Mouse (Mus musculus) thymus, postnatal 4 days (tissue): ENCODE measurements around the gene Gimap3.

Experiments
- DNase-seq: peaks from one replicate; pipeline ENCODE4 v3.0.0; 2021

Gene Gimap3

DNA sequence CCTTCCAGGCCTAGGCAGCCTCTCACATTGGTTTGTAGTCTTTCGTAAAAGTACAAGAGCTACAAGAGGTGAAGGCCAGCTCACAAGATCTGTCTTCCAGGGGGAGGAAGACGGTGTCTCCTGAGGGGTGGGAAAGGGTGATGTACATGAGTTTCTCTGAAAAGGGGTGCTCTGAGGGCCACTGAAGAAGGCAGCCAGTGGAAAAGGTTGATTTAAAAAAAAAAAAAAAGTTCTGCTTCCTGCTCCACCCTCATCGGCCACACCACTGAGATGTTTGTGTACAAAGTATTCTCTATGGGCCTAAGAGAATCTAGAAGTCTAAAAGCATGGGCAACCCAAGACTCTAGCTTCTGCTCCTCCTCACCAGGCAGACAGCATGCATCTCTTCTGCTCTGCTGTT is at the start of gene Gimap3:
Gimap3 (minus strand) TSS at position 156 of the 400 bp plus-strand sequence.
- DNase-seq, result peak; percentile 21

DNA sequence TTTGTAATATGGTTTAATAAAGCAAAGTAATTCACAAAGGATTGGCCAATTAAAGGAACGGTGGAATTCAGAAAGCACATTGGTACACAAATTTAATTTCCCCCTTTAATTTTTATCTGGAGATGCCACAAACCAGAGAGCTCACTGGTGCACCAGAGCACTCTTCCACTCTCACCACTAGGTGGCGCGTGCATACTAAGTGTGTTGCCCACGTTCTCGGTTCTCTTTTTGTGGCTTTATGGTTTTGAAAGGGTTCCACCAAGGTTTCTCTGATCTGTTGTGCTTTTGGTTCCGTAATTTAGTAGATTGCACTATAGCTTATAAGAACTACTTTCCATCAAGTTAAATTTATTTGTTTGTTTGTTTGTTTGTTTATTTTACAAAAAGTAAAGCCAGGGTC is 47.2 kb upstream of the Gimap3 start:
- DNase-seq, result peak; percentile 82

DNA sequence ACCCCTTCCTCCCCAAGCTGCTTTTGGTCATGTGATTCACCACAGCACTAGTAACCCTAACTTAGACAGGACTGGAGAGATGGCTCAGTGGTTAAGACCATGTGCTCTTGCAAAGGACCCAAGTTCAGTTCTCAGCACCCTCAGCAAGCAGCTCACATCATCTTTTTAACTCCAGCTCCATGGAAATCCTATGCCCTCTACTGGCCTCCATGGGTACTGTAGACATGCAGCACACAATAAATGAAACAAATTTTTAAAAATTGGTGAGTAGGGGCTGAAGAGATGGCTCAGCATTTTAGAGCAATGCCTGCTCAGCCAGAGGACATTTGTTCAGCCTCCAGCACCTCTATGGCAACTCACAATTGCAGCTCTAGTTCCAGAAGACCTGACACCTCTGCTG is 44.4 kb upstream of the Gimap3 start:
- DNase-seq, result peak; percentile 20

DNA sequence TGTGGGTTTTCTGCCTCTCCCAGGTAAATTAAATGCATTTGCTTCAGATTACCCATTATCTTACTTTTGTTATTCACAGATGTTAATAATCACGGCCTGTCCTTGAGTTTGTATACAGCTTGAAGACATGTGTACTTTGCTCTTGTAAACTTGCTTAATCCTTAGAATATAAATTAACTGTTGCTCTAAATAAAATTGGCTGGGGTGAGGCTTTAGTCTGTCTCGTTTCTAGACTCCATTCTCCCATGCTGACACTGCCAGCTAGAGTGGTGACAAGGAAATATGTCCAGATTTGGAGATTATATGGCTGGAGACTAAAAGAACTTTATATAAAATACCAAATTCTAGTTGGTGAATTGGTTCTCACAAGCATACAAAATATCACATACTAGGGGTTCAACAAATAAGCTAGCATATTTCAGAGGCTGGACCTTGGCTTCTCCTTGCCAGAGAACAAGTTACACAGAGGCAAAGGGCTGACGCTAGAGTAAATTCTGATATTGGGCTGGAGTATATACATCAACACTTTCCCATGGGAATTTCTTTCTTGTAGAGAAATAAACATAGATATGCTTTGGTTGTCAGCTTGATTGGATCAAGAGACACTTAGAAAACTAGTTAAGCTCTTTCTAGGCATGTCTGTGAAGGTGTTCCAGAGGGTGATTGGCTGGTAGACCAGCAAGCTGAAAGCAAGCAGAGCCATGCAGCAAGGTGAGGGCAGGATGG is 39.0 kb upstream of the Gimap3 start:
- DNase-seq, result no peak

DNA sequence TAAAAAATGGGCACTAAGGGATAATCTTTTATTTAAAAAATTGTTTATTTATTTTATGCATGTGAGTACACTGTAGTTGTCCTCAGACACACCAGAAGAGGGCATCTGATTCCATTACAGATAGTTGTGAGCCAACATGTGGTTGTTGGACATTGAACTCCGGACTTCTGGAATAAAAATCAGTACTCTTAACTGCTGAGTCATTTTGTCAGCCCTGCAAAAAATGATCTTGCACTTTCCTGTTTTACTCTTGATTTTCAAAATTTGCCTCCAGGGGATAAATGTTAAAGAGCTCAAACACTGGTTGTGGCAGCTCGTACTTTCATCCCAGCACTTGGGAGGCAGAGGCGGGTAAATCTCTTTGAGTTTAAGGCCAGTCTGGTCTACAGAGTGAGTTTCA is 36.1 kb upstream of the Gimap3 start:
- DNase-seq, result no peak

DNA sequence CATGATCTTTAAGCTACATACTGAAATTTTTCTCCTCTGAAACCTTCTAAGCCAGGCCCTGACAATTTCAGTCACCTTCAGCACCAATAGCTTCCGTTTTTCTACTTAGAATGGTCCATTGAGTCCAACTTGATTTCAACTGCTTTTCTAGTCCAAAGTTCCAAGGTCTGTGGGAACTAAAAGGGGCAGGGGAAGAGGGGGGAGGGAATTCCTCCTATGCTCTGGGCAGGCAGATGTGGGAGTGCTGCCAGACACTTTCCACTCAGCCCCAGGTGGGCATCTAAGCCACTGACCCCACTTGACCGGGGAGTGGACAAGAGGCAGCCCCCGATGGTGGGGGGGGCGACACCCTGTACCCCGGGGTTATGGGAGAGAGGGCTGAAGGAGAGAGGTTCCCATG is 33.7 kb upstream of the Gimap3 start:
- DNase-seq, result no peak

DNA sequence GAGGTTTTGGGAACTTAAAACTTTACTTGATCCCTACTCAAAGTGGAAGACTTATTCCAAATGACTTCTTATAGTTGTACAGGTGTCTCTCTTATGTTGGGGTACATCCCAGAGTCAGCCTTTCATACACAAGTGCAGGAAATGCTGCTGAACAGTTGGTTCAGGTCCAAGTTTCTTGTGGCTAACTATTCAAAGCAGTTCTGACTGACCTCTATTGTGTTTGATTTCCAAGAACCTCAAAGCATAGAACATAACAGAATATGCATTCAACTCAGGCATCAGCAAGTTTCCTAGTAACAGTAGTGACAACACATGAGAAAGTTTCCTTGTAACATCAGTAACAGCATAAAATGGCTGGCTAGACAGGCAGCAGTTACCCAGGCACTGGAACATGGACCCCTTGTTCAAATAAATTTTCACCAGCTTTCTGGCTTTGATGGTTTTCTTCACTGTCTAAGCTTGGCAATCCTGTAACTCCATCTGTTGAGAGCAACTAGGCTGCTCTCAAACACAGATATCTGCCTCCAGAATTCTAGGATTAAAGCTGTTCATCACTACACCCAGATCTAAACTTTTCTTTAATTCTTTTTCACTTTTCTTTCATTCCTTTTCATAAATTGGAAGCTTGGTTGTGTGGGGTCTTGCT is 32.9 kb upstream of the Gimap3 start:
- DNase-seq, result no peak

DNA sequence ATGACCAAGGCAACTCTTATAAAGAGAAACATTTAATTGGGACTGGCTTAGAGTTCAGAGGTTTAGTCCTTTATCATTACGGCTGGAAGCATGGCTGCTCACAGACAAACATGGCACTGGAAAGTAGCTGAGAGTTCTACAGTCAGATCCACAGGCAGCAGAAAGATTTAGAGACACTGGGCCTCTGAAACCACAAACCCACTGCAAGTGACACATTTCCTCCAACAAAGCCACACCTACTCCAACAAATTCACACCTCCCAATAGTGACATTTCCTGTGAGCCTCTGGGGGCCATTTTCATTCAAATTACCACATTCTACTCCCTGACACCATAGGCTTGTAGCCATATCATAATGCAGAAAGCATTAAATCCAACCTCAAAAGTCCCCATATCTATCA is 31.2 kb upstream of the Gimap3 start:
- no peak for DNase-seq

DNA sequence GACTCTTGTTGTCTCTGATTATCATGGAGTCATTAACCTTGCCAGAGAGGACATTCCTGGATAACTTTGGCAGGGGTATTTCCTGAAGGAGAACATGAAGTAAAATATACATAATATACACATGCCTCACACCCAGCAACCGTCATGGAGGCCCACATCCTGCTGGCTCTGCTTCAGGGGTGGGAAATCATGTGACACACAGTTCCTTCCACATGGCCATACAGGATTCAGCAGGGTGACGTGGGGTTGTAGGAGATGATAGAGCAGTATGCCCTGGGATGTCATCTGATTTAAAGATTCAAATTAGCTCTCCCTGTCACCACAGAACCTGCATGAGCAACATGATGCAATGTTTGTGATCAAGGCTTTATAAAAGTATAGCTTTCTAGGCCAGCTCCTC is 17.2 kb upstream of the Gimap3 start:
- DNase-seq, result no peak

DNA sequence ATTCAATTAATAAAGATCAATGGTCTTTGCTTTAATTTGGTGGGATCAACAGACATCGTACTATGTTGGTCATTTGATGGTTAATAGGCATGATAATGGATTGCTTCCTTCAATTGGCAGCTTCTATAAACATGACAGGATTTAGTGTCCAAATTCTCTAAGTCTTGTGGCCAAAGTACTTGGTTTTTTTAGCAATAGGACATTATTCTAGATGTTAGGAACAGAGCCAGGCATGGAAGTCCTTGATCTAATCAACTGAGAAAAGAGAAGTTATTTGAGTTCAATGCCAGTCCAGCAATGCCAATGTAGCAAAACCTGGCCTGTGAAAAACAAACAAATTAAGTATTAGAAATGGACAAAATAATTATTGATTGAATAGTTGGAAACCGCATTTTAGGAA is 14.9 kb upstream of the Gimap3 start:
- DNase-seq, result no peak

DNA sequence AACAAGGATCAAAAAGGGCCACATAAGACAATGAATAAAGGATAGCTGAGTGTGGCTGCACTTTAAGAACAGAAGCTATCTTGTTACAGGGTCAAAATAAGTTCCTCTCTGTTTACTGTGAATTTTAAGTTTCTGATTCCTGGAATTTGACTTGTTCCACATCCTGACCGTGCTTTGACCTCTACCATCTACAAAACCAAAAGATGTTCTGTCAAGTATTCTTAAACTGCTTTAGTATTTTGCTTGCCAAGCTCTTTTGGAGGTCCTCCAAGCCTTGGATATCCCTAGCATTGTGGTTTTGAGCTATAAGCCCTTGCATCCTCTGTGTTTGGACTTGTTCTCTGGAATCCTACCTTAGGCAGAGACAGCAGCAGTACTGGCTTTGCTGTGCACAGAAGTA is 14.5 kb upstream of the Gimap3 start:
- DNase-seq, result no peak

DNA sequence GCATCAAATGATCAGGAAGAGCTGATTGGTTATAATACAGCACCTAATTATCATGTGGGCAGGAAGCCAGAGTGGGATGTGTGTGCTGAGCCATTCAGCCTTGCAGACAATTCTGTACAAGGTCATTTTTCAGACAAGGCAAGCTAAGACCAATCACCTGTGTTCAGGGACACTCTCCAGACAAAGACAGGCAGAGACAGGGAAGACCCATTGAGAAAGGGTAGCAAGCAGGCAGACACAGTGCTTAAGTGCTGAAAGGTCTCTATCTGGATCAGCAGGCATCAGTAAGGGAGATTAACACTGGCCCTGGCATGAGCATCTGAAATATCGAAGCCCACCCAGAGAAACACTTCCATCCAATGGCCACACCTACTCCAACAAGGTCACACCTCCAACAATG is 13.8 kb upstream of the Gimap3 start:
- DNase-seq, result no peak

DNA sequence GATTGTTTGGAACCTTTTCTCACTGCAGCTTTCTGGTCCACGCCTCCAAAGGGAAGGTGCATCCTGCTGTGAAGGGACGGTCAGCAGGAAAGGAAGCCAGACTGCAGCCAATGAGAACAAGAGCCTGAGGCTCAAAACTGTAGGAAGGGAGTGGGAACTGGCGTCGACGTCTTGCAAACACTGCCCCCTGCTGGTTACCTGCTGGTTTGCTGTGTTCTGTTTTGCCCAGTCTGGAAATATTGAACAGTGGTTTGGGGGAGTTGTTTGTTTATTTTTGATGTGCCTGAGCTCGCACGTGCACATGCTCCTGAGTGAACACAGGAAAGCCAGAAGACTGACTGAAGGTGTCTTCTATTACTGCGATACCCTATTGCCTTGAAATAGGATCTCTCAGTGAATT is 1.4 kb upstream of the Gimap3 start:
- DNase-seq, result peak; percentile 94

DNA sequence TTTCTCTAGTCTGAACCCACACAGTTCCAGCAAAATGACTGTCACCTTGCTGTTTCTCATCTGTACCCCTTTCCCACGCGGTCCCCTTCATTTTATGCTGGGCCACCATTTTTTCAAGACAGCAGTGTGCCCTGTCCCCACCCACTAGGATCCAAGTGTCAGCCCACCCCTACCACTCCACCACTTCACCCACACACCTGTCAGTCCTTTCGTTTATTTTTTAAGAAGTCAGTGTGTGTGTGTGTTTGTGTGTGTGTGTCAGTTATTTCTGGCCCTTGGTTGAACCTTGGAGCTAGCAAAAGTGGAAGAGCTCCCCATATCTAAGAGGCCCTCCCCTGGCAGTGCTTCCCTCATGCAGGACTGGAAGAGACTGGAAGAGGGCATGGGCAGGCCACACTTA is 1.7 kb downstream of the Gimap3 start:
- DNase-seq, result no peak

DNA sequence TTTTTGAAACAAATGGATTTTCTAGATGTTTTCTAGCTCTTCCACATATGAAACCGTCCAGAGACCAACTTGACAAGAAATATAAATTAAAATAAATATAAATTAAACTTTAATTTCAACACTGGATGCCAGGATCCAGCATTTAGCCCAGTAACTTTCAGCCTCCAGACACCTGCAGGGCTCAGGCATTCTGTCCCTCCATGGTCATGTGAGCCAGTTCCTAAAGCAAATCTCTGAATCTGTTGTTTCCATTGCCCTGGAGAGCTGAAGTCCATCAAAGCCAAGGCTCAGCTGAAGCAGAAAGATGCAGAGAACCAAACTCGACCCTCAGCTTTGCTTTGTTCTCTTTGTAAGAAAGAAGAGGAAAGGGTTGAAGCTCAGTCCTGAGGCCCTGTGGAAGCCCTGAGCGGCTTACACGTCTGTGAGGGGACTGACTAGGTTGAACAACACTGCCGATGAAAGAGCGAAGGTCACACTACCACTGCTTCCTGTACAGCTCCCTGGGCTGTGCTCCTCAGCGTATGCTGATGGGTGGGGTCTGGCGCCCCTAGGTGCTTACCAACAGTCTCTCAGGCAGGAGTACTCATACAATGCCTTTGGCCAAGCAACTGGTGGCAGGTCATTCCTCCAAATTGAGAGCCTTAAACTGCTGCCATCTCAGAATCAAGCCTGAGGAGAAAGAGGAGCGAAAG is 2.3 kb downstream of the Gimap3 start:
- DNase-seq, result peak; percentile 75

DNA sequence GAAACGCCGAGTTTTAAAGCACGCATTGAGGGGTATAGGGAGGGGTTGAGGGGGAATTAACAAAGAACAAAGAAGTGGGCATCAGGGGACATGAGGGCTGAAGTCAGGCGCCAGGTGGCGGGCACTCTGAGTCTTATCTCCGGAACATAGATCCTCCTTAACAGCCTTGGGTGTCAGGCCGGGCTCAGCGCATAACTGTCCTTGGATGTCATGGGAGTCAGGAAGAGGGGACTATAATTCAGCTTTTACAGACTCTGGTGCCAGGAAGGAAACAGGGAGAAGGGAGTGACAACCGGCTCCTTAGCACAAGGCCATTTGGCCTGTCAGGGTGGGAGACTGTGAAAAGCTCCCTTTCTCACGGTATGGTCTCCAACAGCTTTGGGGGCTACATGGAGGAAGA is 6.2 kb downstream of the Gimap3 start:
- no peak for DNase-seq

DNA sequence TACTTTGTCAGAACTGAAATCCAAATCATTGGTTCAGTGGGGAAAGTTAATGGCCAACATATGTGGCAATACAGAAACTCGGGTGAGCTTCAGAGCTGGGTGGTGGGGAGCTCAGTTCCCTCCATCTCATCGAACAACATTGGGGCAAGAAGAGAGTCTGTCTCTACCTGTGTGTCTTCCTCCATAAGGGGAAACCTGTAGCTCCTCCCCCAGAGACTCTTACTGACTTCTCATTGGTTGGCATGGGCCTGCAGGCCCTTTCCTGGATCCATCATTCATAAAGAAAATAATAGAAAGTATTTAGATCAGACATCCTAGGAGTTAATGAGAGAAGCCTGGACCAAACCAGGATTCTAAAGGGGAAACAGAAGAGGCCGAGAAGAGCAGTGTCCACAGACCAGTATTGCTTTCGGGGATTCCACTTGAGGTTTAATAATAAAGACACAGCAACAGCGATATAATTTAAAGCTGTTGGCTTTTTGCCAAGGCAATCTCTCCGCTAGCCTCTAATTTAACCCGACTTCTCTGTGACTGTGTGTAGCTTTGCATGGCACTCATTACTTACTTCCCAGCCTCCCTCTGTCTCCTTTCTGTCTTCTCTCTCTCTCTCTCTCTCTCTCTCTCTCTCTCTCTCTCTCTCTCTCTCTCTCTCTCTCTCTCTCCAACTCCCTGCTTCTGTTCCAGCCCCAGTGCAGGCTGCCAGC is 6.9 kb downstream of the Gimap3 start:
- no peak for DNase-seq

DNA sequence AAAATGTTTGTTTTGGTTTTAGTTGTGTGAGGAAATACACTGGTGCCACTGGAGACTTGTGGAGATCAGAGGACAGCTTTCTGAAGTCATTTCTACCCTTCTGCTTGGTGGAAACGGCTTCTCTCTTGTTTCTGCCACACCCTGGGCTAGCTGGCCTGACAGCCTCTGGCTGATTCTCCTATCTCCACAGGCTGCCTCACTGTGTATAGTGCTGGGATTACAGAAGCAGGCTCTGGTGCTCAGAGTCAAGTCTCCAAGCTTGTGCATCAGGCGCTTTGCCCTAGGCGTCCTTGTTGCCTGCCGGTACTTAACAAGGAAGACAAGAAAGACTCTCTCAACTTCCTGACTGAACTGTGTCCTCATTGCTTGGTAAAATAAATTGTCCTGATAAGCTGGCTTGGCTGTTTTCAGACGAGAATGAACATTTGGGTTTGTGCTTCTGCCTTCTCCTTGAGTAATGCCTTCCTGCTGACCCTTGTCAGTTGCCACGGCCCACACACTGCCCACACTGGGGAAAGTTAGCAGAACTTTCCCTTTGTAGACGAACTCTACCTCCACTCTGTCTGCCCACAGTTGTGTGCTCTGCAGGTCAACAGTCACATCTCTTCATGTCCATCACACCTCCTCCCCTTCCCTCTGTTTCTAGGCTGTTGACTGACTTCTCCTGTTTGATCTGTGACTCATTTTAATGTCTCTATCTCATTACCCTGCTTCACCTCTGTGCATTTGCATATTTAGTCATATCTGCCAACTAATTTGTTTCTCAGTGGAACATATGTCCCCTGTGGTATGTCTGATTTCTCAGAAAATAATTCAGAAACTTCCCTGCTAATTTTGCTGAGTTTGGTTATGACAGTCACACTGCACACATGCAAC is 23.3 kb downstream of the Gimap3 start:
- DNase-seq, result peak; percentile 44

DNA sequence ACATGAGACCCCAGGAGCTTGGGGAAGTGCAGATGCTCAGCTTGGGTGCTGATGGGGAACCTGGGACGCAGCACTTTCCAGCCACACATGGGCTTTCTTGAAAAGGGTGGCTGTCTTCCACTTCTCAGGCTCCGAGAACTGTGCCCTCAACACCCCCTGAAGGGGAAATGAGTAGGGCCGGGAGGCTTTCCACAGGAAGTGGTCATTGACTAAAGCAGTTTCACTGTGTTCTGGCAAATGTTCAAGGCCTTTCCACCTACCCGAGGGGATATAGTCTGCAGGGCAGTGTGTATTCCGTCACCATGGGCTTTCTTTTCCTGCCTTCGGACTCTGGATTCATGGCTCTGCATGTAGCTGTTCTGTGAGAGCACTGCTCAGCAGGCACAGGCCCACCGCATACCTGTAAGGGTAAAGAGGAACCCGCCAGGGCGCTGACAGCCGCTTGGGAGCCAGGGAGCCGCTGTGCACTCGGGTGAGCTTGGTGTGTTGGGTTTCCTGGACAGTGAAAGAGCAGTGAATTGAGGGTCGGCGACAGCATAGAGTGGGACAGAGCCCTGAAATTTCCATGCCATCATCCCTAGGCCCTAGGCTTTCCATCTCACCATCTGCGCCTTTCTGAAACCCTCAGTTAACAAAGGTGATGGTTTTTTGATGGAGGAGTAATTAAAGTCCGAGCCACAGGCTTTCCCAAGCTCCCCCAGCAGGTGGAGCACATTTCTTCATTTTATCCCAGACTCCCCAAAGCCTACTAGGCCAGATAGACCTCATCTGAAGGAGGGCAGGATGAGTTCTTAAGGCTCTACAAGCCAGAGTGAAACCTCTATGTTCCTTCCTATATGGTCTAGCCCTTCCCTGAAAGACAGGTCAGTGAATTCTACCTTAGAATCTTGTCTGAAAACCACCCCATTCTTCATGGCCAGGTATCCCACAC is 24.4 kb downstream of the Gimap3 start, which contains the start of gene Gimap5:
Gimap5 (plus strand) TSS at position 239 of the 931 bp plus-strand sequence.
- DNase-seq, result peak; percentile 74

DNA sequence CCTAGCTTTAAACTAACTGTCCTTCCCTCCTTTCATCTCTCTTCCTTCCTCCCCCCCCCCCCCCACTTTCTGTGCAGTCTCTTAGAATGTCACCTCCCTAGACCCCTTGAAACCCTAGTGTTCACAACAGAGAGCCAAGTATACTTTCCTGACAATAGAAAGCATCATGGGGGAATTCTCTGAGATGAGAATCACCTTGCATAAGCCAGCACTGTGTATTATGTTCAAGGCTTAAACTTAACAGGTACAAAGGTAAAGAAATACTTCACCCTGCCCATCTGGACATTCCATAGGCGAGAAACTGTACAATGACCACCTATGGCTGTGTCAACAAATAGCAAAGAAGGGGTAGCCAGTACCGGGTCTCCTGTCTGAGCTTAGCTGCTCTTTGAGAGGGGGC is 25.2 kb downstream of the Gimap3 start:
- no peak for DNase-seq
